Mouse (Mus musculus) kidney, adult 10 weeks (tissue): ENCODE data around the gene Vmn2r101. TPM values are rescaled to one million over a fixed set of nuclear protein-coding genes. Genes with fewer than 3 reads are reported as not detected.

Experiments
- polyA plus RNA-seq: library from polyadenylated mRNA; stranded (reverse); fragments of 350-450 nt; fragmentation: Illumina TruSeq; extraction: RNeasy Lipid Tissue Mini Kit (QIAGEN cat#74804); gene quantifications from one replicate; pipeline ENCODE4 v1.2.3, GENCODE M21; 2014; ENCODE audit warnings: low read depth, low replicate concordance

Vmn2r101 gene
- not detected for polyA plus RNA-seq

DNA sequence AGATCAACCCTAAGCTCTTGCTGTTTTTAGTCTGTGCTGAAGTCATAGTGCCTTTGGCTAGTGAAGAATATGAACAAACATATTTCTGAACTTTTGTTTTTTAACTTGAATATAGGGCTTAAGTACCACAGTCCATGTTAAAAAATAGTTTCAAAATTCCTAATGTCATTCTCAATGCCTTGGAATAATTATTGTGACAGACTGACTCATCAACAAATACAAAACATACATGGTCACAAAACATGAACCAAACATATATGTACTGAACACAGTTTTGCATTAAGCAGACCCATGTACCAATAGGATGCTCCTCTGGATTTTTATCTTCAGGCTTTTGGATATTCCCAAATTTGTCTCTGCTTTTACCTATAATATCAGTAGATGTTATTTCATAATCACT lies at the start of gene Vmn2r101:
TSS of gene Vmn2r101 (plus strand) at position 301 of the 400 bp plus-strand sequence.

DNA sequence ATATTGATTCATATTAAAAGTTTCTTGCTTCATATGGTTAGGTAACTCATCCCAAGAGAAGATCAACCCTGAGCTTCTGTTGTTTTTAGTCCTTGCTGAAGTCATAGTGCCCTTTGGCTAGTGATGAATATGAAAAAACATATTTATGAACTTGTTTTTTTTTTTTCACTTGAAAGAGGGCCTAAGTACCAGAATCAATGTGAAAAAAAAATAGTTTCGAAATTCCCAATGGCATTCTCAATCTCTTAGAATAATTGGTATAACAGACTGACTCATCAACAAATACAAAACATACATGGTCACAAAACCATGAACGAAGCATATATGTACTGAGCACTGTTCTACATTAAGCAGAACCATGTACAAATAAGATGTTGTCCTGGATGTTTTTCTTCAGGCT lies 83.0 kb downstream of the Vmn2r101 start, which contains the start of gene Vmn2r102:
TSS of gene Vmn2r102 (plus strand) at position 301 of the 400 bp plus-strand sequence.

Other genes with a start within 250 kb of the Vmn2r101 start
- not detected for gene Vmn2r99, start 215.3 kb upstream of the Vmn2r101 start, polyA plus RNA-seq
- gene Vmn2r100, start 72.5 kb upstream of the Vmn2r101 start, polyA plus RNA-seq = not detected
- not detected for gene Vmn2r102, start 83.1 kb downstream of the Vmn2r101 start, polyA plus RNA-seq
- gene Vmn2r103, start 196.1 kb downstream of the Vmn2r101 start, polyA plus RNA-seq = not detected